Mouse (Mus musculus) v-Abl transformed pro-B cells (cell line): ENCODE data around the gene Rps4x.

Experiments used
- in situ Hi-C, 2 experiments: fragments of 400-800 bp; cut with MboI; formaldehyde crosslinking; loops; one replicate each; pipeline ENCODE4 v1.15.1; 2025; ENCODE audit not compliant: unreplicated experiment in 2 of 2

The Rps4x gene

DNA sequence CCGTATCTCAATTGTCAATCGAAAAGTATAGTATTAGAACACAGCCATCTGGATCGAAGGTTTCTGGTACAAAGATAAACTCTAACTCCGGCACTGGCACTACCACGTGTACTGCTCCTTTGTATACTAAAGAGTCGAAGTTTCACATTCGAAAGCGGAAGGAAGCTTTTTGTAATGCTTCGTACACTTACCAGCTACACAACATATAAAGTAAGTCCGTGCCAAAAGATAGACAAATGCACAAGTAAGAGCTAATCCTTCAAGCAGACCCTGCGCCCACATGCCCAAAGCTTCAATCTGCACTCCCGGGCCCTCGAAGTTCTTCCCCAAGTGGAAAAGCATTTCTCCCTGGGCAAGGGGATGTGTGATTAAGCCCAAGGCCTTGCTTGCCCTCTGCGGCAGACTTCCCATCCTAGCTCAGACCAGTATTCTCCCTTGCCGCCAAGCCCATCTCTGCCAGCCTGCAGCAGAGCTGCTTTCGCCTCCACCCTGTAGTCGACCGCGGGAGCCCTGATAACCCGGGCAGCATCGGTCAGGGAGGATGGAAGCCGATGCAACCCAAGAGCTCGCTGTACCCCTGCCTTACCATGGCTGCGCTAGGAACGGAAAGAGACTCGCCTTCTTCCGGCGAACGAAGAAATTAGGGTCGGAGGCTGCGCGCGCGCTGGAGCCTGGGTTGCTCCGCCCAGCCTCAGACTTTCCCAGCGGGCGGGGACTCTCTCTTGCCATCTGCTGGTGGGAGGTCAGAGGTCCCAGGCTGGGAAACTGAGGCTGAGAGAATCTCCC is at the start of gene Rps4x:
TSS of gene Rps4x (minus strand) at position 683 of the 786 bp plus-strand sequence.
- in situ Hi-C loops, result loop anchor here in 1 of 2 experiments (5.0 kb wide), 1 partner anchor 127 kb away; no protein-coding TSS in a partner anchor

DNA sequence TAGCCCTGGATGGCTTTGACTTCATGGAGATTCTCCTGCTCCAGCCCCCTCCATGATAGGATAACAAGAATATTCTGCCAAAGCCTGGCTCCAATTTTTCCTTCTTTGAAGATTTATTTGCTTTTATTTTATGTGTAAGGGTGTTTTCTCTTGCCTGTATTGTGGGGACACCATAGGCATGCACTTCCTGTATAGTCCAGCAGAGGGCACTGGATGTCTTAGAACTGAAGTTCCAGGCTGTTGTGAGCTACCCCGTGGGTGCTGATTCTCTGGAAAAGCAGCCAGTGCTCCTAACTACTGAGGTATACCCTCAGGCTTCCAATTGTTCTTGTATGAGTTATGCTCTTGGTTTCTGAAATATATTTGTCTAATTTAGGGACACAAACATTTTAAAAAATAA is 29.9 kb upstream of the Rps4x start:
- in situ Hi-C loops, result loop anchor here (5.0 to 25.0 kb wide), 6 partner anchors 258 to 1216 kb away; partner anchors contain the start of genes 1700011M02Rik (in 1 of the 2) and Dmrtc1a (in 1 of the 2)

DNA sequence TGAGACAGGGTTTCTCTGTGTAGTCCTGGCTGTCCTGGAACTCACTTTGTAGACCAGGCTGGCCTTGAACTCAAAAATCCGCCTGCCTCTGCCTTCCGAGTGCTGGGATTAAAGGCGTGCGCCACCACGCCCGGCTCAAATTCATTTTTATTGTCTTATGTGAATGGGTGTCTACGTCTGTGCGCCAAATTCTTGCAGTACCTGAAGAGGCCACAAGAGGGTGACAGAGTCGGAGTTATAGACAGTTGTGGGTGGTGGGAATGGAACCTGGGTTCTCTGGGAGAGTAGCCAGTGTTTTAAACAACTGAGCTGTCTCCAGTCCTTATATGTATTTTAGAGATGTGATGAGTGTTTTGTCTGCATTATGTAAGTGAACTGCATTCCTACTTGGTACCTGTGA is 26.2 kb upstream of the Rps4x start:
- in situ Hi-C loops, result loop anchor here (5.0 to 25.0 kb wide), 6 partner anchors 262 to 1219 kb away; partner anchors contain the start of genes 1700011M02Rik (in 1 of the 2) and Dmrtc1a (in 1 of the 2)

DNA sequence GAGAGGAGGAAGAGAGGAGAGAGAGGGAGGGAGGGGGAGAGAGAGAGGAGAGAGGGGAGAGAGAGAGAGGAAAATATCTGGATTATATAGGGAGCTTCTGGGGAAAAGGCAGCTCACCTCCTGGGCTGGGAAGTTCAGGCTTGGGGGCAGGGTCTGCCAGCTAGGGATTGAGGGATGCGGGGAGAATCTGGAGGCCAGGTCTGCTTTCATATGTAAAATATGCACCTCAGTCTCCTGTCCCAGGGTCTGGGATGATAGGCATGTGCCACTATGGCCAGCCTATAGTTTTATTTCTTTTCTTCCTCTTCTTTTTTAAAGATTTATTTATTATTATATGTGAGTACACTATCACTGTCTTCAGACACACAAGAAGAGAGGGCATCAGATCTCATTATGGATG is 1.6 kb upstream of the Rps4x start:
- in situ Hi-C loops, result loop anchor here in 1 of 2 experiments (10.0 kb wide), 1 partner anchor 126 kb away; no protein-coding TSS in a partner anchor

DNA sequence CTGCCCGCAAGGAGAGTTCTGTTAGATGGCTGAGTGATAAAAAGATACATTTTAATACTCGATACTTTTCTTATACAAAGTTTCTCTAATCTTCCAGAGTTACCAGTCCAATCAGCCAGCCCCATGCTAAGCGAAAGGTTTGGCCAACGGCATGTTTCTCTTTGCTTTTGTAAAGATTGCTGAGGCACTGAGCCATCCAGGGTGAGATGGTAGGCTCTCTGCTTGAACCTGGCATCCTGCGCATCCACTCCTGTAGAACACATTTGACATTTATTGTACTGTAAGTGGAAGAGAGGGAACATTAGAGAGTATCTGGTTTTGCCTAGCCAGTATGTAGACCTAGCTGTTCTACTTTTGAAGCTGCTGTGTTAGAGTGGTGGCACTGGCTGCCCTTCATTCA is 387 bp upstream of the Rps4x start:
- in situ Hi-C loops, result loop anchor here in 1 of 2 experiments (5.0 kb wide), 1 partner anchor 127 kb away; no protein-coding TSS in a partner anchor

DNA sequence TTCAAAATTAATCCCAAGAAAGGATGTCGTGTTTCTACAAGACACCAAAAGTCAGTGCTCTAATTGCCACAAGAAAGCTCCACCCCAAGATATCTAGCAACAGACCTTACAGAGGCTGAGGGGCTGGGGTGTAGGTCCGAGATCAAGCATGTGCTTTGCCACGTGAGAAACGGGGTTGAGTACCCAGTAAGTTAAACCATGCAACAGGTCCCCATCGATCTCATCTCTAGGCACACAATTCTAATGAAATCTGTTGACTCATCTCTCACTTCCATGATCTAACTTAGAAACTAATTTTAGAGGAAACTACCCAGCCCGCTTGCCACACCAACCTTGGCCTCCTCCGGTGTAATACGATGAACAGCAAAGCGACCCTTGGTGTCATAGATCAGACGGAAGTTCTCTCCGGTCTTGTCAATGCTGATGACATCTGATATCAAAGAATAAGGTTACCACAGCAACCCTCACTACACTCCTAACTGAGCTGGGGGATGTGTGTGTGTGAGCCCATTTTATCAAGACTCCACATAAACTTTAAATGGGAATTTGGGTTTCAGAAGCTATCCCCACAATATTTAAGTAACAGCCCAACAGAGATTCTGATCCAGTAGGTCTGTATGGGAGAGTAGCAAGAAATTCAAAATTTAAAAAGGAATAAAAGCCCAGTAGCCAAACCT is 2.0 kb downstream of the Rps4x start:
- in situ Hi-C loops, result loop anchor here in 1 of 2 experiments (5.0 kb wide), 1 partner anchor 125 kb away; no protein-coding TSS in a partner anchor

DNA sequence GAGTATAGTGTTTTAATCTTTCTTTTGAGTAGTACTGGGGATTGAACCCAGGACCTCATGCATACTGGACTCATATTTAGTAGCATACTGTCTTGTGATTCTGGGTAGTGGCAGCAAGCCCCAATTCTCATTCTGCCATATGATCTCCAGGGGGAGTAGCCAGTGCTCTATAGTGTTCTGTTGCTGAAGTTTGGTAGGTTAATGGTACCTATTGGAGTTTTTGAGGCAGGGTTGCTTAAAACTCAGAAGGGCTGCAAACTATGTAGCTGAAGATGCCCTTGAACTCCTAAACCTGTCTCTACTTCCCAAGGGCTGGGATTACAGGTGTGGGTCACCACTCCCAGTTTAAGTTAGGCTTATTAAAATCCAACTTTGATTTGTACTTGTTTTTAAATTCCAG is 6.6 kb downstream of the Rps4x start:
- in situ Hi-C loops, result no loop called here

DNA sequence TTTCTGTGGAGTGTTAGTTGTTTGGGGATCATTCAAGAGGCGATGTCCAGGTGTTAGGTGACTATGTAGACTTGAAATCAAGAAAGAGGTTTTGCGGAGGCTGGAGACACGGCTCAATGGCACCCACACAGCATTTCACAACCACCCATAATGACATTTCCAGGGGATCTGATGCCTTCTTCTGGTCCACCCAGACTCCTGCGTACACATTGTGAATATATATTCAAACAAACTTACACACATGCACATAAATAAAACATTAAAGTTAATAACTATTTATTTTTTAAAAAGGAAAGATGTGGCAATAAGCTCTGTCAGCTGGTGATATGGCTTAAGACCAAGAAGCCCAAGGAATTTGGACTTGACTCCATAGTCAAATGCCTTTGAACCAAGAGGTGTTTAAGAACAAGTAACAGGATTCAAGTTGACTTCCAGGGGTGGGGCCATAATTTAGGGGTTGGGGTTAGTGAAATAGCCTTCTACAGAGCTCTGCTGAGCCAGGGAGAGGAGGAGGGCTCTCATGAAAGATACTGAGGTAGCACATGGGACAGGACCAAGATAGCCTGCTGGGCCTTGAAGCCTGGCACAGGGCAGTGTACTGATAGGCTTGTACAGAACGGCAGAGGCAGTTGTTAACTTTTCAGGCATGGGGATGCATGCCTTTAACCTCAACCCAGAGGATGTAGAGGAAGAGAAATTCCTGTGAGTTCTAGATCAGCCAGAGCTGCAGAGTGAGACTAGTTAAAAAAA is 13.5 kb downstream of the Rps4x start:
- in situ Hi-C loops, result no loop called here

DNA sequence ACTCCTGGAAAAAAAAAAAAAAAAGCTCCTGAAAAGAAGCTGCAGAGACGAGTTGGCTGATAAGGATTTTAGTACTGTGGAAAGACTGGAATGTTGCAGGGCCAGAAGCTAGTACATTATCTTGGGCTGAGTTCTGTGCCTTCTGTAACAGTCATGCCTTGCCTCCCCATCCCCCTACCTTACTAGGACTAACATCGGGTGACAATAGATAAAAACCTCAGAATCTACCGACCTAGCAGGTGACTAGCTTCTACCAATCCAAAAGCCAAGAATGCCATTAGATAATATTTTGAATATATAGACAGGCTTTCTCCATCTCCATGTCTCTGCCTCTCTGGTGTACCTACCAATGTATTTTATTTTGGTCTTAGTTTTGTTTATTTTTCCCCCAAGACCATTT is 18.3 kb downstream of the Rps4x start:
- in situ Hi-C loops, result no loop called here

DNA sequence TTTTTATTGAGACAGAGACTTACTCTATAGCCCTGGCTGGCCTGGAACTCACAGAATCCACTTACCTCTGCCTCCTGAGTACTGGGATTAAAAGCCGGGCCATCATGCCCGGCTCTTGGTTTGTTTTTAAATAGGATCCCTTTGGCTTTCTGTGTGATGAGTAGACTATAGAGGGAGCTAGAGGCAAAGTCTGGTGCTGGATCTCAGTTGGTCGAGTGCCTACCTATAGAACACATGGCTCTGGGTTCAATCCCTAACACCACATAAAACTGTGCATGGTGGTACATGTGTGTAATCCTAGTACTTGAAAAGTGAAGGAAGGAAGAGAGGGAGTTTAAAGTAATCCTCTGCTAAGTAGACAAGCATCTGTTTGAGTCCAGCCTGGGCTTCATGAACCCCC is 19.1 kb downstream of the Rps4x start:
- in situ Hi-C loops, result no loop called here

DNA sequence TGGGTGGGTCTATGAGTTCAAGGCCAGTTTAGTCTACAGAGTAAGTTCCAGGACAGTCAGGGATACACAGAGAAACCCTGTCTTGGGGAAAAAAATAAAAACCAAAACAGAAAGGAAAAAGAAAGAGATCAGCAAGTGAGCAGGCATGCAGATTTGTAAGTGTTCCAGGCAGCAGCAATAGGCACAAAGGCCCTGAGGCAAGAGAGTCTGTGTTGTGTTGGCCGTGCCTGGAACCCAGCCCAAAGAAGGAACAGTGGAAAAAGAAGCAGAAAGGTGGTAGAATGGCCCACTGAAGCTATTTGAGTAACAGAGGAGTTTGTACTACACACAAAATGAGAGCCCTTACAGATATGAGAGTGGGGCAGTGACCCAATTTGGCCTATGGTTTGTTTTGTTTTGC is 19.5 kb downstream of the Rps4x start:
- in situ Hi-C loops, result no loop called here

DNA sequence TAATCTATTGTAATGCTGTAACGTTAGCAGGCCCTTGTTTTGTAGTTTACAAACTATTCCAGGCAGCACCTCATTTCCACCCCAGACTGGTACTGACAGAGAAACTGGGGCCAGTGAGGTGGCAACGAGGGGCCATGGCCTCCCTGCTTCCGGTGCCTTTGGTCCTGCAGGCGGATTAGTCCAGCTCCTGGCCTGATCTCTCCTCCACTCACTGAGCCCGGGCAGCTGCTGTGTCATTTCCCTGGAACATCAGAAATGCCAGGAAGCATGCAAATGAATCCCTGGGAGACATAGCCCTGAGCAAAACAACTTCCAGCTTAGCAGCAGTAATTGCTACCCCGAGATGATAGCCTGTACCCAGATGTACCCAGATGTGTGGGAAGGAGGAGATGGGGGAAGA is 22.2 kb downstream of the Rps4x start:
- in situ Hi-C loops, result no loop called here

DNA sequence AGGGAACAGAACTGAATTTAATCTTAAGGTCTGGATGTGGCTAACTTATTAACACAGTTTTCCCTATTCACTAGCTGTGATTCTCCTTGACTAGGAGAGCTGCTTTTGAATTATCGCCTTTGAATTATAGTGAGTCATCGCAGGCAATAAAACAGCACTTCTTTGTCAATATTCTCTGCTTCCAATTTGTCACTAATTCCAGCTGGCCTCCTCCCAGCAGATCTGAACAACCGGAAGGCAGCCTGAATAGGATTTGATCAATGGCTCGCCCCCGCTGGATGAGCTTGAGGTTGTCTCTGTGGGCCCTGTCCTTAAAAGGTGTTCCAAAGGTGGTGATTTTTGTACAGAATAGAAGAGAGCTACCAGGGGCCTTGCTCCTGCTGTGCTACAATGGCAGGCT is 22.7 kb downstream of the Rps4x start:
- in situ Hi-C loops, result no loop called here

DNA sequence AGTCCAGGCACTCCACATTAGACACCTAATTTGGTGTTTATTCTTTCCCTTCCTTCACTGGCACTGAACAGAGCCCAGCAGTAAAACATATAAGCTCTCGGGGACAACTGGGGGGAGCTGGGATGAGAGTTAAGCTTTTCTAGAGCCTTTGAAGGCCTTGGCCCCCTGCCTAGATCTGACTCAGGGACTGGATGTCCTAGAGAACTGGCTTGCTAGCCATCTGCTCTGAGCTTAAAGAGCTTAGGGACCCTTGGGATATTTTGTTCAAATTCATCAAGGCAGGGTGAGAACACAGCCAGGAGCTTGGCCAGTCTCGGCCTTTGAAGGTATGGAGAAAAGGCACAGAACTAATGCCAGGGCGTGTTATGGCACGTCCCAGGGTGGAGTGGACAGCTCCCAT is 25.7 kb downstream of the Rps4x start:
- in situ Hi-C loops, result no loop called here

DNA sequence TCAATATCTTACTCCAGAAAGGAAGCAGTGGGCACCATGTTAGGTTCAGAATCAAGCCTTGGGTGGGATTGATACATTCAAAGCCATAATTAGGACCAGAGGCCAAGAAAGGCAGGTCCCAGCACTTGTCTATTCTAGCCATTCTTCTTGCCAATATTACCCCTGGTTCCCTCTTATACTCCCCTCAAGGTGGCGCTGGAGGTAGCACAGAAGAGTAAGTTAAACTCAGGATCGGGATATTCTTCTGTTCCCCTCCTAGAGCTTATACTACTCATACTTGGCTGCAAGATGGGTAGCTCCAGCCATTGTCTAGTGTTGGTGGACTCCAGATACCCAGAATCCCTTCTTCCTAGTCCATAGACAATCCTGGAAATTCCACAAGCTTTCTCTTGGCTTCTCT is 26.1 kb downstream of the Rps4x start:
- in situ Hi-C loops, result no loop called here

DNA sequence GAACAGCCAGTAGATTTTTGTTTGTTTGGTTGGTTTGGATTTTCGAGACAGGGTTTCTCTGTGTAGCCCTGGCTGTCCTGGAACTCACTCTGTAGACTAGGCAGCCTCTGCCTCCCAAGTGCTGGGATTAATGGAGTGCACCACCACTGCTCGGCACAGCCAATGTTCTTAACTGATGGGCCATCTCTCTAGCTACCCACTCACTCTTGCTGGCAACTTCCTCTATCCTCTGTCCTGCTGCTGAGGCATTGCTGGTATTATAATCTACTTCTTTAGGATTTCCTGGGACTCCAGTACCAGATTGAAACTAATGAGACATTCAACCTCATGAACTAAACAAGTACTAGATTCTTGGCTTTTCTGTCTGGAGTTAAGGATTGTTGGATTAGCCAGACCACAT is 28.7 kb downstream of the Rps4x start:
- in situ Hi-C loops, result no loop called here

DNA sequence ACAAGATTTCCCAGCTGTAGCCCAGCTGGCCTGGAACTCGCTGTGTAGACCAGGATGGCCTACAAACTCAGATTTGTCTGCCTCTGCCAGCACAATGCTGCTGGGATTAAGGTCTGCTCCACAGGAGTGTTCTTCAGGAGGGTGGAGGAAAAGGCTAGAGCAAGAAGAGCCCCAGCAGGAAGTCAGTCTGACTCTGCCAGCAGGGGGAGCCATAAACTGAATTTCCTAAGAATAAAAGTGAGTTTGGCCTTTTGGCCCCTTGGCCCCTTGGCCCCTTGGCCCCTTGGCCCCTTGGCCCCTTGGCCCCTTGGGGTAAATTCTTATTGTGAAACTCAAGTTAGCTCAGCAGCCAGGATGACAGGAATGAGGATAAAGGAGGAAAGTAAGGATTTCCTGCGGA is 29.4 kb downstream of the Rps4x start:
- in situ Hi-C loops, result loop anchor here in 1 of 2 experiments (5.0 kb wide), 1 partner anchor 97 kb away; no protein-coding TSS in a partner anchor

DNA sequence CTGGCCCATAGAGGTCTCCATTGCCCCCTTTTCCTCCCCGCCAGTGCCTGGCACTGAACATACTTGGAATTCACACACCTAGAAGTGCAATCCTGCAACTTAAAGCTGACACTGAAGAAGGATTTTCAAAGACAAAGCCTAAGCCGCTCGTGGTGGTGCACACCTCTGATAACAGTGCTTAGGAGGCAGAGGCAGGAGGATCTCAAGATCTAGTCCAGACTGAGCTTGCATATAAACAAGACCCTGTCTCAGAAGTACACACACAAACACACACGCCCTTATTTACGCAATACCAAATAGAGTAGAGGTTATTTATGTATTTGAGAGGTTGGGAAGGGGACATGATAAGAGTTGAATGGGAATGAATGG is 31.8 kb downstream of the Rps4x start:
- in situ Hi-C loops, result loop anchor here in 1 of 2 experiments (5.0 kb wide), 1 partner anchor 95 kb away; no protein-coding TSS in a partner anchor

DNA sequence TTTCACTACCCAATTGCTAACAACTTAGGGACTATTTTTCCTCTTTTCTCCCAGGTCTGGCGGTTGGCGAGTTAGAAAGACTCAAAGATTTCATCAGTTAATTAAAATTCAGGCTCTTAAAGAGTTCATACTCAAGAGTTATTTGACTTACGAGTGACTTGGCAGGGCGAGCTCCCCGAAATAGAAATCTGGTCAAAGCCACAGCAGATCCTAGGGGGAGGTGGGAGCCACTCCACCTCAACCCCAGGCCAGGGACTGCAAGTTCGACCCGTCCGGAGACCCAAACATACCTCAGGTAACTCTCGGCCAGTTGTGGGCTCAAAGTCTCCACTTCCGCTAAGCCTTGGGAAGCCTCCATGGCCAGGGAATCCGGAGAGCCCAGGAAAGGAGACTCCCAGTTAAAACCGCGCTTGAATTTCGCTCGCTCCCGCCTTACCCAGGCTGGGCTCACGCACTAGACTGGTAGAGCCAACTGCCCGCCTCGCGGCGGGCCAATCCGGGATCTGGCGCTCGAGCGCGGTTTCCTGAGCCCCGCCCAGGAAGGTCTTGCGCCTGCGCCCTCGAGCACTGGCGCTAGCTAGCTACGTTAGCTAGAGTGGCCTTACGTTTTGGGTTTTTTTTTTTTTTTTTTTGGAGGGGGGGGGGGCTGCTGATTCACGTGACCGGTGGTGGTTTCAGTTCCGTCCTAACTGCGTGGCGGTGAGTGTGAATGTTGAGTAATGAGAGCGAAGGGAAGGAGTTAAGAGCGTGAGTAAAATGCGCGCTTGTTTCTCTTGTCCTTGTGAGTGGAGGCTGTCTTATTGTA is 32.4 kb downstream of the Rps4x start, which contains the start of gene Ercc6l:
TSS of gene Ercc6l (minus strand) at position 474 of the 805 bp plus-strand sequence.
- in situ Hi-C loops, result loop anchor here in 1 of 2 experiments (5.0 kb wide), 1 partner anchor 95 kb away; no protein-coding TSS in a partner anchor

DNA sequence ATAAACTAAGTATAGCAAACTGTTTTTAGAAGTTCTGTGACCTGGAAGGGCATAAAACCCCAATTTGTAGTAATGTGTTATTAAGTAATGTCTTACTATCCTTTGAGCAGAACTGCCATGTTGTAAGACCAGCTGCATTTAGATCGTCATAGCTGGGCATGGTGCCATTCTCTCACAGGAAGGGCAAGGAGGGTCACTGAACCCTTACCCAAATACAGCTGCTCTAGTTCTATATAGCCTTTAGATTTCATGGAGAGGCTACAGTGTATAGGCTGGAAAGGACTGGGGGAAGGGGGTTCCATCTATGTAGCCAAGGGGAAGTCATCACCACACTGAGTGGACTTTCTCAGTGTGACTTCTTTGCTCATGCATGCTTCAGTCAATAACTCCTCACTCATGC is 48.0 kb downstream of the Rps4x start:
- in situ Hi-C loops, result no loop called here
